Mouse (Mus musculus) limb, embryonic 15.5 days (tissue): ENCODE measurements around the gene Ttc13. TPM values are rescaled to one million over a fixed set of nuclear protein-coding genes. Genes with fewer than 3 reads are reported as not detected.

Source experiments
- ATAC-seq: fragments of 200-750 bp; cut with Nextera tagmentation; 2 replicates; pipeline ENCODE4 v1.8.0; 2017; ENCODE audit warnings: low read depth, moderate TSS enrichment; ENCODE audit not compliant: insufficient number of reproducible peaks, low FRiP score, low TSS enrichment
- H3K27ac ChIP-seq: fragments of 300-500 bp; sonication (generic); 2 replicates; pipeline ENCODE4 v1.5.1; 2015; ENCODE audit warnings: moderate library complexity, mild to moderate bottlenecking, inconsistent platforms
- H3K27me3 ChIP-seq: fragments of 300-500 bp; sonication (generic); 2 replicates; pipeline ENCODE4 v1.6.1; 2015; ENCODE audit warnings: inconsistent platforms
- H3K36me3 ChIP-seq: fragments of 300-500 bp; sonication (generic); 2 replicates; pipeline ENCODE4 v1.6.1; 2015; ENCODE audit warnings: inconsistent platforms
- H3K4me1 ChIP-seq: fragments of 300-500 bp; sonication (generic); 2 replicates; pipeline ENCODE4 v1.6.1; 2015; ENCODE audit warnings: inconsistent platforms
- H3K4me2 ChIP-seq: fragments of 300-500 bp; sonication (generic); 2 replicates; pipeline ENCODE4 v1.6.1; 2015; ENCODE audit warnings: mild to moderate bottlenecking, inconsistent platforms
- H3K4me3 ChIP-seq: fragments of 300-500 bp; sonication (generic); 2 replicates; pipeline ENCODE4 v1.5.1; 2015; ENCODE audit warnings: mild to moderate bottlenecking, inconsistent platforms
- H3K9ac ChIP-seq: fragments of 300-500 bp; sonication (generic); 2 replicates; pipeline ENCODE4 v1.6.1; 2015; ENCODE audit warnings: inconsistent platforms
- H3K9me3 ChIP-seq: fragments of 300-500 bp; sonication (generic); 2 replicates; pipeline ENCODE4 v1.6.1; 2016; ENCODE audit warnings: inconsistent platforms
- WGBS: fragments of 180-500 bp; shearing (Covaris S2); methylation state at CpG from one replicate; pipeline ENCODE4 v1.1.7; 2015; 5-methylcytosine and 5-hydroxymethylcytosine counted together
- polyA plus RNA-seq: library from polyadenylated mRNA; unstranded; fragments of >200 nt; fragmentation: Nextera tagmentation; extraction: Ambion mirVana; gene quantifications from 2 replicates; pipeline ENCODE4 v1.2.1, GENCODE M21; 2015

Ttc13 gene
- polyA plus RNA-seq, 1 experiment from 2014 or later = 41.6 TPM

DNA sequence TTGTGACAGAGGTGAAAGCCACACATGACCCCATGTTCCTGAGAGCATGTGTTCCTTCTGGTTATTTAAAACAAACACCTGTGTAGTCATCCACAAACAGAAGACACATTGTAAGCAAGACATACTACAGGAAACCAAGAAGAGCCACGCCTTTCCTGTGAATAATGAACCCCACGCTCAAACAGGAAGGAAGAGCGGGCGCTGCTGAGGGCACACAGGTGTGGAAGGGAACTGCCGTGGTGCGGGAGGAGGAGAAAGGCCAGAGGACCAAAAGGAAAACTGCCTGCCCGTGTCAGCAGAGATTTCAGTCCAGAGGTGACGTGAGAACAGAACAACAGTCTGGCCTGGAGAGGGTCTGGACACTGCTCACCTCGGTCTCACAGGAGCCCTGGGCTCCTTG, 20.8 kb downstream of the Ttc13 start:
- no peak overlapping the region for H3K4me3 ChIP-seq
- no peaks in the 10 kb centered on the region for H3K9me3 ChIP-seq
- H3K27ac ChIP-seq = no peak overlapping the region
- H3K4me2 ChIP-seq = no peak overlapping the region
- WGBS = 81% methylated on average over 9 of the region's 9 CpGs
- H3K27me3 ChIP-seq = no peaks in the 10 kb centered on the region
- ATAC-seq = no peak
- no peaks in the 10 kb centered on the region for H3K4me1 ChIP-seq
- no peak overlapping the region for H3K9ac ChIP-seq
- peaks cover 48% of the 10 kb centered on the region for H3K36me3 ChIP-seq

DNA sequence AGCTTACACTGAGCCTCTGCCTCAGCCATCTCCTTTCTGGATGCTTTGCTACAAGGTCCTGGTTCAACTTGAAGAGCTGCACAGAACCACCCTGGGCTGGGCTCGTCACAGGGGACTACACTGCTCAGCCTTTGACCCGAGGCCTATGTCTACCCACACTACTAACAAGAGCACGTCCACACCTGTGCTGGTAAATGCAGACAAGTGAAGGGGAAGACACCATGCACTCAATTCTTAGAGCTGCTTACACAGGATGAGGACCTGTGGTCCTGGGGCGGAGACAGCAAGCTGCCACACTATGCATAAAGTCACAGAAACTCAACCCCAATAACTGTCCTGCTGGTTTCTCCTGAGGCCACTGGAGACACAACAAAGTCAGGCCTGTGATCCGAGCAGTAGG, 21.5 kb downstream of the Ttc13 start:
- Histone ChIP-seq H3K4me1 (no peaks in the 10 kb centered on the region), H3K9ac (no peak overlapping the region), H3K9me3 (no peaks in the 10 kb centered on the region), H3K27ac (no peak overlapping the region), H3K27me3 (no peaks in the 10 kb centered on the region), H3K4me3 (no peak overlapping the region), H3K36me3 (peaks cover 50% of the 10 kb centered on the region), H3K4me2 (no peak overlapping the region)
- 86% methylated on average over 5 of the region's 5 CpGs for WGBS
- no peak for ATAC-seq

- H3K27ac ChIP-seq = no peak overlapping the region
- H3K4me2 ChIP-seq = no peak overlapping the region
- H3K4me1 ChIP-seq = no peaks in the 10 kb centered on the region
- WGBS = 80% methylated on average over 22 of the region's 22 CpGs
- no peak for ATAC-seq
- H3K27me3 ChIP-seq = no peaks in the 10 kb centered on the region
- no peaks in the 10 kb centered on the region for H3K9me3 ChIP-seq
- H3K4me3 ChIP-seq = no peak overlapping the region
- peaks cover 63% of the 10 kb centered on the region for H3K36me3 ChIP-seq
- no peak overlapping the region for H3K9ac ChIP-seq
Measured at GRCm38 (mm10) chr8:124695424-124696100, 26.2 kb downstream of the Ttc13 start.

GRCm38 (mm10) chr8:124691706-124692105, 30.1 kb downstream of the Ttc13 start:
- ATAC-seq = no peak
- Histone ChIP-seq H3K4me2 (no peak overlapping the region), H3K9ac (no peak overlapping the region), H3K27me3 (no peaks in the 10 kb centered on the region), H3K9me3 (no peaks in the 10 kb centered on the region), H3K36me3 (peaks cover 57% of the 10 kb centered on the region), H3K27ac (no peak overlapping the region), H3K4me3 (no peak overlapping the region), H3K4me1 (no peaks in the 10 kb centered on the region)
- 92% methylated on average over 4 of the region's 4 CpGs for WGBS

GRCm38 (mm10) chr8:124688899-124689298, 32.9 kb downstream of the Ttc13 start:
- WGBS = 87% methylated on average over 13 of the region's 13 CpGs
- H3K9ac ChIP-seq = no peak overlapping the region
- no peaks in the 10 kb centered on the region for H3K27me3 ChIP-seq
- H3K4me3 ChIP-seq = no peak overlapping the region
- H3K9me3 ChIP-seq = no peaks in the 10 kb centered on the region
- no peak for ATAC-seq
- H3K27ac ChIP-seq = no peak overlapping the region
- H3K4me2 ChIP-seq = no peak overlapping the region
- peaks cover 59% of the 10 kb centered on the region for H3K36me3 ChIP-seq
- no peaks in the 10 kb centered on the region for H3K4me1 ChIP-seq

GRCm38 (mm10) chr8:124682218-124682617, 39.6 kb downstream of the Ttc13 start:
- WGBS = 89% methylated on average over 10 of the region's 10 CpGs
- H3K27ac ChIP-seq = no peak overlapping the region

GRCm38 (mm10) chr8:124681792-124682157, 40.0 kb downstream of the Ttc13 start:
- H3K27me3 ChIP-seq = no peaks in the 10 kb centered on the region
- H3K27ac ChIP-seq = no peak overlapping the region
- no peak overlapping the region for H3K4me2 ChIP-seq
- no peak overlapping the region for H3K9ac ChIP-seq
- H3K4me3 ChIP-seq = no peak overlapping the region
- H3K9me3 ChIP-seq = no peaks in the 10 kb centered on the region
- ATAC-seq = no peak
- 89% methylated on average over 10 of the region's 10 CpGs for WGBS
- H3K36me3 ChIP-seq = peaks cover 72% of the 10 kb centered on the region
- peaks cover 7% of the 10 kb centered on the region for H3K4me1 ChIP-seq

More at GRCm38 (mm10) chr8:124682218-124682617, 39.6 kb downstream of the Ttc13 start:
- no peak overlapping the region for H3K4me2 ChIP-seq
- H3K9ac ChIP-seq = no peak overlapping the region
- peaks cover 2% of the 10 kb centered on the region for H3K4me1 ChIP-seq
- H3K36me3 ChIP-seq = peaks cover 72% of the 10 kb centered on the region
- no peak for ATAC-seq
- H3K27me3 ChIP-seq = no peaks in the 10 kb centered on the region
- H3K9me3 ChIP-seq = no peaks in the 10 kb centered on the region
- no peak overlapping the region for H3K4me3 ChIP-seq

GRCm38 (mm10) chr8:124681077-124681791, 40.5 kb downstream of the Ttc13 start:
- H3K27ac ChIP-seq = no peak overlapping the region
- H3K4me2 ChIP-seq = no peak overlapping the region
- WGBS = 84% methylated on average over 10 of the region's 10 CpGs
- H3K9me3 ChIP-seq = no peaks in the 10 kb centered on the region
- no peaks in the 10 kb centered on the region for H3K27me3 ChIP-seq
- peaks cover 7% of the 10 kb centered on the region for H3K4me1 ChIP-seq
- no peak overlapping the region for H3K9ac ChIP-seq
- peaks cover 70% of the 10 kb centered on the region for H3K36me3 ChIP-seq
- ATAC-seq = no peak
- H3K4me3 ChIP-seq = no peak overlapping the region

DNA sequence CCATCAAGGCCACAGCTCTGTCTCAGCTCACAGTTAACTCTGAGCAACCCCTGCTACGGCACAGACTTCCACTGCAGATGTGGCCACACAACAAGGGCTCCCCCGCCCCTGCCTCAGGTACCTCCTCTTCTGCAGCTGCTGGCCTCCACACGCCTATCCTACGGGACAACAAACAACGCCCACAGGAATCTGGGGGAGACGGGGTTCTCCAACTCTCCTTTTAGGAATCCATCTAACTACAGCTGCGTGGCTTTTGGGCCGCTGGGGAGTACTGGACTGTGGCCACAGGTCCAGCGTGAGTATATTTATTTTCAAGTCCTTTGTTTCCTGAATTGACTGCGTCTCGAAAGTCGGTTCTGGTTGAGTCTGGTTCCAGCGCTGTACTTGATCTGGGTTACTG, 43.5 kb downstream of the Ttc13 start:
- peaks cover 70% of the 10 kb centered on the region for H3K36me3 ChIP-seq

DNA sequence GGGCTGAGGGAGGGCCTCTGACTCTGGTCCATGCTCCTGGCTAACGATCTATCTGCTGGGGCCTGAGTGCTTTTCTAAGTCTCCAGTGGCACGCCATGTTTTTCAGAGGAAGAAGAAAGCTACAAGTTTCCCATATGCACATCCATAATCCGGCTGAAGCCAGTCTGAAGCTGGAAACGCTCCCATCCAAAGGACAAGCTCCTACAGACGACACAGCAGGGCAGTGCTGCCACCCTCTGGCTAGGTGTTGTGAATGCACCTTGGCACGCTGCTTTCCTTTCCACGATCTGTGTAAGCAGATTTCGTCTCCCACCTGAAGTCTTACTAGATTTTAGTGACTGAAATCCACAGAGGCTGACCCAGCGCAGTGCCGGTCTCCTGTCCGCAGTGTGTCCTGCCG, 44.3 kb downstream of the Ttc13 start:
- Histone ChIP-seq H3K4me1 (peaks cover 7% of the 10 kb centered on the region), H3K9me3 (no peaks in the 10 kb centered on the region), H3K36me3 (peaks cover 69% of the 10 kb centered on the region), H3K27me3 (no peaks in the 10 kb centered on the region), H3K27ac (peak overlapping the region; percentile 83), H3K4me3 (no peak overlapping the region), H3K9ac (0 out of 2 replicates have a peak overlapping the region, but pooled peaks have one; percentile 28), H3K4me2 (no peak overlapping the region)
- WGBS = 44% methylated on average over 12 of the region's 12 CpGs
- ATAC-seq = peak; percentile 58; the same call in 1 of the 2 replicates

More for the DNA sequence above, 43.5 kb downstream of the Ttc13 start:
- Histone ChIP-seq H3K9me3 (no peaks in the 10 kb centered on the region), H3K27ac (no peak overlapping the region), H3K4me1 (peaks cover 7% of the 10 kb centered on the region), H3K27me3 (no peaks in the 10 kb centered on the region), H3K9ac (no peak overlapping the region), H3K4me2 (no peak overlapping the region), H3K4me3 (no peak overlapping the region)
- WGBS = 92% methylated on average over 13 of the region's 13 CpGs
- ATAC-seq = no peak

DNA sequence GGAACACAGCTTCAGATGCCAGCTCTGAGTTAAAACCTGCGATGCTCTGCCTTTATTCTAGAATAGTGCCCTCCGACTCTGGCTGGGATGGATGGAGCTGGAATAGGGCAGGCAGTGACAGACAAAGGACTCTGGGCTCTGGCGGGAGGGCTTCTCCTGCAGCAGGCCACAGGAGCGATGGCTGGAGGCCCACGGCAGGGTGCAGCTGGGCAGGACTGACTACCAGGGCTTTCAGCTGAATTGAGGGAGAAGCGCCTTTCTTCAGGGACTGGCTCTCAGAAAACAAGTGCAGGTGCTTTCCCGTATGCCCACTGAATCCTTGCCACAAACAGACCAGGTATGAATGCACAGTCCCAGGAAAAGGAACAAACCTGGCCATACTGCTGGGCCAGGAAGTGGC, 44.7 kb downstream of the Ttc13 start:
- peaks cover 68% of the 10 kb centered on the region for H3K36me3 ChIP-seq
- no peak overlapping the region for H3K4me3 ChIP-seq
- no peak for ATAC-seq
- H3K9ac ChIP-seq = 0 out of 2 replicates have a peak overlapping the region, but pooled peaks have one; percentile 28
- peak overlapping the region; percentile 83 for H3K27ac ChIP-seq
- H3K9me3 ChIP-seq = no peaks in the 10 kb centered on the region
- 89% methylated on average over 7 of the region's 7 CpGs for WGBS
- H3K4me1 ChIP-seq = peaks cover 7% of the 10 kb centered on the region
- no peaks in the 10 kb centered on the region for H3K27me3 ChIP-seq
- no peak overlapping the region for H3K4me2 ChIP-seq

GRCm38 (mm10) chr8:124676661-124677060, 45.1 kb downstream of the Ttc13 start:
- no peak overlapping the region for H3K9ac ChIP-seq
- ATAC-seq = no peak
- no peak overlapping the region for H3K27ac ChIP-seq
- H3K4me3 ChIP-seq = no peak overlapping the region
- 94% methylated on average over 4 of the region's 4 CpGs for WGBS
- peaks cover 65% of the 10 kb centered on the region for H3K36me3 ChIP-seq
- H3K9me3 ChIP-seq = no peaks in the 10 kb centered on the region
- no peaks in the 10 kb centered on the region for H3K27me3 ChIP-seq
- H3K4me2 ChIP-seq = no peak overlapping the region
- peaks cover 7% of the 10 kb centered on the region for H3K4me1 ChIP-seq
